Mouse (Mus musculus) CH12.LX (cell line): ENCODE results near the gene Rbl2.

Experiments used
- CHD2 ChIP-seq: IDR thresholded peaks from 2 replicates; pipeline ENCODE4 v1.6.1; 2011; ENCODE audit warnings: low read length, improper control_type of control experiment
- CTCF ChIP-seq, 2 experiments: IDR thresholded peaks in 1 of 2; conservative IDR thresholded peaks in 1 of 2; 2 replicates each; pipeline ENCODE4 v1.5.1; 2011 to 2012; ENCODE audit warnings: low read depth in 2 of 2, low read length in 2 of 2, improper control_type of control experiment in 1 of 2, inconsistent platforms in 1 of 2, mild to moderate bottlenecking in 1 of 2, moderate library complexity in 1 of 2
- EP300 ChIP-seq: IDR thresholded peaks from 2 replicates; pipeline ENCODE4 v1.6.1; 2011; ENCODE audit warnings: low read length, improper control_type of control experiment
- HCFC1 ChIP-seq: IDR thresholded peaks from 2 replicates; pipeline ENCODE4 v1.6.1; 2012; ENCODE audit warnings: low read depth, mild to moderate bottlenecking, inconsistent platforms, low read length, improper control_type of control experiment
- JUND ChIP-seq: conservative IDR thresholded peaks from 2 replicates; pipeline ENCODE4 v1.6.1; 2011; ENCODE audit warnings: low read depth, low read length, improper control_type of control experiment
- MAZ ChIP-seq: IDR thresholded peaks from 2 replicates; pipeline ENCODE4 v1.6.1; 2012; ENCODE audit warnings: low read depth, mild to moderate bottlenecking, inconsistent platforms, low read length, improper control_type of control experiment, moderate library complexity
- NELFE ChIP-seq: IDR thresholded peaks from 2 replicates; pipeline ENCODE4 v1.6.1; 2011; ENCODE audit warnings: low read depth, low read length, improper control_type of control experiment
- POLR2A ChIP-seq: IDR thresholded peaks from 2 replicates; pipeline ENCODE4 v1.6.1; 2011; ENCODE audit warnings: low read depth, mild to moderate bottlenecking, improper control_type of control experiment, low read length
- RCOR1 ChIP-seq: conservative IDR thresholded peaks from 2 replicates; pipeline ENCODE4 v1.6.1; 2012; ENCODE audit warnings: low read depth, mild to moderate bottlenecking, inconsistent platforms, low read length, improper control_type of control experiment

- TF ChIP-seq MAZ, result no peak
- no peak for TF ChIP-seq POLR2A
- TF ChIP-seq CTCF (conservative IDR thresholded peaks at IDR 0.05 in 1 of 2, IDR thresholded peaks at IDR 0.05 in 1 of 2; ENCODE audit: low read depth in 2 of 2, low read length in 2 of 2), result no peak
- TF ChIP-seq NELFE, result no peak
- TF ChIP-seq CHD2, result no peak
- no peak for TF ChIP-seq JUND
- TF ChIP-seq HCFC1, result no peak
- no peak for TF ChIP-seq EP300
- no peak for TF ChIP-seq RCOR1
These were observed 23.5 kb upstream of the Rbl2 start for GRCm38 (mm10) chr8:91046370-91046769.
